In genomic region chr3:96522149-96522548, GRCm38 (mm10) we compare ENCODE assay signal across 11 mouse cellular contexts. TPM values are rescaled to one million over a fixed set of nuclear protein-coding genes. Genes with fewer than 3 reads are reported as not detected.
DNase-seq lines count a peak whose midpoint lies in the region; ATAC-seq and TF ChIP-seq lines count a peak whose summit lies in the region.
"Had no signal": no experiment of that assay in that cellular context is flagged by ENCODE, and none has a peak within 500 bp of the region (broad histone marks: within the 10 kb centered on the region; RNA-seq: fewer than 3 reads in every experiment).

No protein-coding gene starts in this region.

- 55% methylated on average over 4 of the region's 4 CpGs for WGBS in cerebellum, adult 2 months
- 68% methylated on average over 4 of the region's 4 CpGs for WGBS in kidney, embryonic 16.5 days

- ATAC-seq in kidney, embryonic 16.5 days (ENCODE audit: low FRiP score, low TSS enrichment): no peak

- TF ChIP-seq EP300 in CH12.LX (IDR thresholded peaks at IDR 0.05; ENCODE audit: low read length): no peak

- H3K4me1 ChIP-seq in cerebellum, adult 2 months (ENCODE audit: control insufficient read depth, insufficient read depth, low read length): 0 out of 2 replicates have a peak, but pooled peaks cover 2% of the 10 kb centered on the region
- H3K4me1 ChIP-seq in kidney, embryonic 16.5 days (ENCODE audit: insufficient read depth, low read length): peaks cover 2% of the 10 kb centered on the region; the same call in 1 of the 2 replicates
- H3K4me1 ChIP-seq in CH12.LX (ENCODE audit: control insufficient read depth in 1 of 2, insufficient read depth in 2 of 2): no peaks in the 10 kb centered on the region

- 0 out of 2 replicates have a peak, but pooled peaks have one; percentile 4 for TF ChIP-seq CTCF in cerebellum, adult 2 months (IDR thresholded peaks at IDR 0.05; ENCODE audit: borderline replicate concordance, insufficient read depth, low read depth, low read length)
- TF ChIP-seq CTCF in CH12.LX (conservative IDR thresholded peaks at IDR 0.05 in 1 of 2, IDR thresholded peaks at IDR 0.05 in 1 of 2; ENCODE audit: low read depth in 2 of 2, low read length in 2 of 2): peak; percentile 46 to 75; a peak in 3 of 4 replicates

- TF ChIP-seq POLR2A in cerebellum, adult 2 months (IDR thresholded peaks at IDR 0.05; ENCODE audit: borderline replicate concordance, insufficient read depth, low read length): no peak
- TF ChIP-seq POLR2A in CH12.LX (IDR thresholded peaks at IDR 0.05; ENCODE audit: low read depth, low read length): no peak

- H3K4me2 ChIP-seq in kidney, embryonic 16.5 days (replicated peaks; ENCODE audit: low read depth, low read length): no peak overlapping the region
- peak overlapping the region; percentile 57; the same call in 1 of the 2 replicates for H3K4me2 ChIP-seq in CH12.LX (ENCODE audit: insufficient read depth, low read depth, poor library complexity, severe bottlenecking)

- no peaks in the 10 kb centered on the region; the same call in 1 of the 2 replicates for H3K27me3 ChIP-seq in cerebellum, adult 2 months (ENCODE audit: control insufficient read depth, insufficient read depth, low read length)
- peaks cover 17% of the 10 kb centered on the region for H3K27me3 ChIP-seq in kidney, embryonic 16.5 days (ENCODE audit: insufficient read depth, low read length)
- H3K27me3 ChIP-seq in CH12.LX (replicated peaks): peaks cover 21% of the 10 kb centered on the region

- in situ Hi-C loops in CH12.LX (cut with MboI; ENCODE audit: low pct_ligation_motif_present, low pct_unique_long_range_greater_than_20kb, low sequenced_read_pairs): no loop called here

- no peaks in the 10 kb centered on the region for H3K79me2 ChIP-seq in CH12.LX (replicated peaks; ENCODE audit: control insufficient read depth, extremely low read depth, insufficient read depth, poor library complexity, severe bottlenecking)

- dilution Hi-C loops in CH12.LX (cut with MboI; ENCODE audit: extremely low pct_ligation_motif_present, extremely low pct_unique_long_range_greater_than_20kb, low sequenced_read_pairs): no loop called here

- H3K4me3 ChIP-seq in cerebellum, adult 2 months (replicated peaks; ENCODE audit: insufficient read depth, low read depth, low read length): no peak overlapping the region
- no peak overlapping the region for H3K4me3 ChIP-seq in kidney, embryonic 16.5 days (ENCODE audit: low read length)
- H3K4me3 ChIP-seq in CH12.LX (replicated peaks in 1 of 3; ENCODE audit: low read depth in 2 of 3, low read length in 2 of 3, poor library complexity in 1 of 3): no peak overlapping the region

- no peaks in the 10 kb centered on the region for H3K9me3 ChIP-seq in kidney, embryonic 16.5 days (ENCODE audit: low read length)
- peaks cover 9% of the 10 kb centered on the region for H3K9me3 ChIP-seq in CH12.LX (replicated peaks; ENCODE audit: low read length)
- H3K9me3 ChIP-seq: G1E had no signal

- H3K27ac ChIP-seq in cerebellum, adult 2 months (ENCODE audit: insufficient read depth, low read length): no peak overlapping the region
- no peak overlapping the region for H3K27ac ChIP-seq in kidney, embryonic 16.5 days (ENCODE audit: low read length)
- no peak overlapping the region for H3K27ac ChIP-seq in CH12.LX (ENCODE audit: insufficient read depth, low read depth)

- peak; percentile 46 for TF ChIP-seq RAD21 in CH12.LX (IDR thresholded peaks at IDR 0.05; ENCODE audit: low read depth, low read length)

- no peak overlapping the region for H3K9ac ChIP-seq in kidney, embryonic 16.5 days (replicated peaks; ENCODE audit: low read length)
- no peak overlapping the region for H3K9ac ChIP-seq in CH12.LX (ENCODE audit: insufficient read depth, low read depth)

- DNase-seq in cerebellum, adult 2 months: no peak
- DNase-seq in cerebellum, adult 11 months: no peak
- peak; percentile 41 to 57 for DNase-seq in kidney, postnatal 4 days
- peak; percentile 35 for DNase-seq in CH12.LX (ENCODE audit: extremely low read depth)
- DNase-seq in lung, postnatal 36 days: peak; percentile 23
- no peak for DNase-seq in right cerebral cortex, postnatal 25 days
- no peak for DNase-seq in frontal cortex, postnatal 10 days (ENCODE audit: low spot score in 2 of 2)
- DNase-seq: midbrain, embryonic 14.5 days; right cerebral cortex, postnatal 14 days had no signal

- no peaks in the 10 kb centered on the region for H3K36me3 ChIP-seq in kidney, embryonic 16.5 days (ENCODE audit: insufficient read depth, low read length)
- H3K36me3 ChIP-seq in CH12.LX (replicated peaks in 1 of 2; ENCODE audit: control insufficient read depth in 1 of 2, insufficient read depth in 1 of 2, low read length in 1 of 2): no peaks in the 10 kb centered on the region
- H3K36me3 ChIP-seq: G1E had no signal

TF ChIP-seq in CH12.LX, 34 proteins besides CTCF, POLR2A, EP300 and RAD21:
- TF ChIP-seq CHD1 (IDR thresholded peaks at IDR 0.05; ENCODE audit: low read depth, low read length): no peak
- TF ChIP-seq SMC3 (IDR thresholded peaks at IDR 0.05; ENCODE audit: low read depth, low read length): peak; percentile 77
- no peak for TF ChIP-seq NELFE (IDR thresholded peaks at IDR 0.05; ENCODE audit: low read depth, low read length)
- peak; percentile 54 for TF ChIP-seq ZNF384 (IDR thresholded peaks at IDR 0.05; ENCODE audit: low read depth, low read length)

RNA-seq across cellular contexts. Expression of gene Hfe2, which starts 2.8 kb away (rescaled TPM):
- 0.21 and 0.41 TPM in 2 replicates for polyA plus RNA-seq in cerebellum, adult 2 months (2012; rRNA removed)
- polyA plus RNA-seq in kidney, embryonic 16.5 days (2015; fragmentation: Nextera tagmentation; extraction: Ambion mirVana): 0.37 and 0.69 TPM in 2 replicates
- not detected in 2 replicates for total RNA-seq in CH12.LX (2012; rRNA removed)
- not detected in 2 replicates for total RNA-seq in CH12.LX (2014; rRNA removed)
- not detected in 2 replicates for polyA plus RNA-seq in CH12.LX (2012; ENCODE audit: insufficient read length, low read depth)
- total RNA-seq: G1E had no signal
- polyA plus RNA-seq: G1E had no signal

RNA-seq across cellular contexts. Expression of gene Txnip, which starts 35.6 kb away (rescaled TPM):
- 15.2 and 21.9 TPM in 2 replicates for polyA plus RNA-seq in cerebellum, adult 2 months (2012; rRNA removed)
- 191 and 197 TPM in 2 replicates for polyA plus RNA-seq in kidney, embryonic 16.5 days (2015; fragmentation: Nextera tagmentation; extraction: Ambion mirVana)
- total RNA-seq in CH12.LX (2012; rRNA removed) (52.5 and 76.7 TPM in 2 replicates), CH12.LX (2014; rRNA removed) (184 and 220 TPM in 2 replicates)
- polyA plus RNA-seq in CH12.LX (2012; ENCODE audit: insufficient read length, low read depth): 39.2 and 41.8 TPM in 2 replicates

RNA-seq across cellular contexts. Expression of gene Gm16253, which starts 54.6 kb away (rescaled TPM):
- not detected in 2 replicates for polyA plus RNA-seq in cerebellum, adult 2 months (2012; rRNA removed)
- 1.3 TPM in 2 replicates for polyA plus RNA-seq in kidney, embryonic 16.5 days (2015; fragmentation: Nextera tagmentation; extraction: Ambion mirVana)
- total RNA-seq in CH12.LX (2012; rRNA removed) (0.38 and 0.72 TPM in 2 replicates), CH12.LX (2014; rRNA removed) (not detected in 2 replicates)
- 0.46 TPM in 1 of 2 replicates, not detected in the other for polyA plus RNA-seq in CH12.LX (2012; ENCODE audit: insufficient read length, low read depth)
- total RNA-seq: G1E had no signal
- polyA plus RNA-seq: G1E had no signal

Comparison
In these comparisons a context has a peak if more than half of its experiments do, and no peak if none do; other contexts are left out.
1. DNase-seq: peak in kidney, postnatal 4 days (2 of 2), CH12.LX (single experiment) and lung, postnatal 36 days (single experiment); none in cerebellum, adult 2 months (0 of 2), cerebellum, adult 11 months (single experiment), right cerebral cortex, postnatal 25 days (single experiment) and frontal cortex, postnatal 10 days (0 of 2).